Mouse (Mus musculus) right cerebral cortex, adult 2 months (tissue): ENCODE results near the gene Naa35.
"Not testable (repeated sequence)": the region's sequence is repeated elsewhere in the genome, so short reads cannot be mapped to it uniquely, and the experiment has no call there.

Experiments
- DNase-seq, 2 experiments: peaks; one replicate each; pipeline ENCODE4 v3.0.0; 2021 to 2022; ENCODE audit warnings: low spot score in 2 of 2

Gene Naa35

DNA sequence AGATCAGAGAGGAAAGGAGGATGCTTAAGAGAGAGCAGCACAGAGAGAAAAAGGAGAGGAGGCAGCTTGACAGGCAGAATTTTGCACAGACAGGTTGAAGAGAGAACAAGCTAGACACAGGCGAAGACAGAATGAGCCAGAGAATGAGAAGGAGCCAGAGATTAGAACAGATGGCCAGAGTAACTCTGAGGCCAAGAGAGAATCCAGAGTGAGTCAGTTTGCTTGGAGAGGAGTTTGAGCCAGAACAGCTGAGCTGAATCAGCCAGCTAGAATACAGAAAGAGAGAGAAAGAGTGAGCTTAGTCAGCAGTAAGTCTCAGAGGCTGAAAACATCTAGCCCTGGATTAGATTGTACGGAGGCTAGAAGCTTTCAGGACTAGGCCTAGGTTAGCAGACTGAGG lies 12.5 kb upstream of the Naa35 start:
- DNase-seq, result peak; percentile 53 to 64

DNA sequence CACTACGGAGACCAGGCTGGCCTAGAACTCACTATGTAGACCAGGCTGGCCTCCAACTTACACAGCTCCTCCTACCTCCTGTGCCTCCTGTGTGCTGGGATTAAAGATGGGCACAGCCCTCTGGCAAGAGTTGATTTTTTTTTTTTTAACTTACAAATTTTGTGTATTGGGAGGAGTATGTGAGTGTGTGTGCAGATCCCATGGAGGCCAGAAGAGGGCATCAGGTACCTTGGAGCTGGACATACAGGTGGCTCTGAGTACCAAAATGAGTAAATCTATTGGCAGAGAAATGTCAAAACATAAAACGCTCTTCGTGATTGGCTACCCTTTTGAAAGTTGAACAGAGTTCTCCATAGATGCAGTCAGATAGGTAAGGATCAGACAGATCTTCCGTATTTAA lies 4.1 kb upstream of the Naa35 start:
- no peak for DNase-seq

- peak; percentile 26 to 32 for DNase-seq
These were observed 578 bp upstream of the Naa35 start for GRCm38 (mm10) chr13:59584481-59584880.

- DNase-seq, result peak; percentile 27 to 31
These were observed 568 bp downstream of the Naa35 start for GRCm38 (mm10) chr13:59585648-59586005.

GRCm38 (mm10) chr13:59587201-59587600 lies 2.1 kb downstream of the Naa35 start:
- DNase-seq, result no peak

GRCm38 (mm10) chr13:59589672-59590071 lies 4.6 kb downstream of the Naa35 start:
- DNase-seq, result no peak

GRCm38 (mm10) chr13:59590691-59591090 lies 5.6 kb downstream of the Naa35 start:
- no peak for DNase-seq

DNA sequence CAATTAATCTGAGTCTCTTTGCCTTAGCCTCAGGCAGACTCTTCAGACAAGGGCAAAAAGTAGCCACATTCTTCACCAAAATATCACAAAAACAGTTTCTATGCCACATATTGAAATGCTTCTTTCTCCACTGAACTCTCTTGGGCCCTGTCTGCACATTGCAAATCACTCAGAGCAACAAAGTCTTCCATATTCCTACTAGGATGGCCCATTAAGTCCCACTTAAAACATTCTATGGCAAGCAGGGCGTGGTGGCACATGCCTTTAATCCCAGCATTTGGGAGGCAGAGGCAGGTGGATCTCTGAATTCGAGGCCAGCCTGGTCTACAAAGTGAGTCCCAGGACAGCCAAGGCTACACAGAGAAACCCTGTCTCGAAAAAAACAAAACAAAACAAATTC lies 7.0 kb downstream of the Naa35 start:
- DNase-seq, result not testable (repeated sequence)

DNA sequence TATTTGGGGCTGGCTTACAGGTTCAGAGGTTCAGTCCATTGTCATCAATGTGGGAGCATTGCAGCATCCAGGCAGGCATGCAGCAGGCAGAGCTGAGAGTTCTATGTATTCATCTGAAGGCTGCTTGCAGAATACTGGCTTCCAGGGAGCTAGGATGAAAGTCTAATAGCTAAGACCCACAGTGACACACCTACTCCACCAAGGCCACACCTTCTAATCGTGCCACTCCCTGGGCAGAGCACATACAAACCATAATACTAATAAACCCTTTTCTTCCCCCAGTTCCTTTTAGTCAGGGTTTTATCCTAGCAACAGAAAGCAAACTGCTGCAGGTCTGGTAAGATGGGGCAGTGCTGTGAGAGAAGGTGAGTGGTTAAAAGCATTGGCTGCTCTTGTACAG lies 7.6 kb downstream of the Naa35 start:
- DNase-seq, result no peak

- no peak for DNase-seq
These were observed 18.0 kb downstream of the Naa35 start for GRCm38 (mm10) chr13:59603096-59603495.

DNA sequence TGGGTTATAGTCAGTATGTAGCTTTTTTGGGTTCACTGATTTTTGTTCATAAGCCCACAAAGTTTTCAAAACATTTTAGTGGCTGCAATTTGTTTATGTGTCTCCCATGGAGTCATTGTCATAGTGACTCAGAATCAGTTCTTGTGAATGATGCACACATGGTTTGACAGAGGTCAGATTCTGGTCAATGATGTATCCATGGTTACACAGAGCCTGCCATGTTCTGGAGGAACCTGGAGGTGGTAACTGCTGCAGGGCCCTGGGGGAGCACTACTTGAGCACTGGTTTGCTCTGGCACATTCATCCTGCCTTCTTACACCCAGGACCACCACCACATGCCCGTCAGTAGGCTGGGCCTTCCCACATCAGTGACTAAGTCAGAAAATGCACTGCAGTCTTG lies 19.5 kb downstream of the Naa35 start:
- no peak for DNase-seq

DNA sequence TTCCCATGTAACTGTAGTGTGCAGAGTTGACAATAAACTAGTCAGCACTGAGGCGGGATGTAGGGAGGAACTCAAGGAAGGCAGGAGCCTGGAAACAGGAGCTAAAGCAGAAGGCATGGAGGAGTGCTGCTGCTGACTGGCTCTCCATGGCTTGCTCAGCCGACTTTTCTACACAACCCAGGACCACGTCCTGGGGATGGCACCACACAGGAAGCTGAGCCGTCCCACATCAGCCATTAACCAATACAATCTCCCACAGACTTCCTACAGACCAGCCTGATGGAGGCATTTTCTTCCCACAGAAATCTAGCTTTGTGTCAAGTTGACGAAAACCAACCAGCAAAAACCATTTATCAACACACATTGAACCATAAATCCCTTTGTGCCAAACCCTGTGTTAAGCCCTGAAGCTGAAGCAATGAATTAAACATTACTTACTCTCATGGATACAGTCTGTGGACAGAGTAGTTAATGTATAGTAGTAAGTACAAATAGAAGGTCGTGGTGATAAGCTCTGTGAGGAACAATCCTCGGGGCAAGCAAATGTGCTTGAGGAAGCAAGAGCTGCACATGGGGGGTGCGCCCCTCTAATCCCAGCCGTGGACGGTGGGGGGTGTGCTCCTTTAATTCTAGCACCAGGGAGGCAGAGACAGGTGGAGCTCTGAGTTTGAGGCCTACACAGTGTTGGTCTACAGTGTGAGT lies 20.3 kb downstream of the Naa35 start:
- DNase-seq, result no peak

DNA sequence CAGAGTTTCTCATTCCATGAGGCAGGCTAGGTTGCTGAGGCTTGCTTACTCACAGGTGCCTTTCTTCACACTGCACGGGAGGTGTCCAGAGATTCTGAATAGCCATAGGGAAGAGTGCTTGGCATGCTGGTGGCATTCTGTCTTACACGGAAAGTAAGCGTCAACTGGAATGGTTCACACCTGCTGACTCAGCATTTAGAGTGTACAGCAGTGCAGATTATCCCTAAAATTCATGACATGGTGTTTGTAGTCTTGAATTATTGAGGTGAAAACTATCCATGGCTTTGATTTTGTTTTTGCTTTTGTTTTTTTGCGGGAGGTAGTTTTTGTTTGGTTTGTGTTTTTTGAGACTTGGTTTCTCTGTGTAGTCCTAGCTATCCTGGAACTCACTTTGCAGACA lies 24.8 kb downstream of the Naa35 start:
- no peak for DNase-seq

DNA sequence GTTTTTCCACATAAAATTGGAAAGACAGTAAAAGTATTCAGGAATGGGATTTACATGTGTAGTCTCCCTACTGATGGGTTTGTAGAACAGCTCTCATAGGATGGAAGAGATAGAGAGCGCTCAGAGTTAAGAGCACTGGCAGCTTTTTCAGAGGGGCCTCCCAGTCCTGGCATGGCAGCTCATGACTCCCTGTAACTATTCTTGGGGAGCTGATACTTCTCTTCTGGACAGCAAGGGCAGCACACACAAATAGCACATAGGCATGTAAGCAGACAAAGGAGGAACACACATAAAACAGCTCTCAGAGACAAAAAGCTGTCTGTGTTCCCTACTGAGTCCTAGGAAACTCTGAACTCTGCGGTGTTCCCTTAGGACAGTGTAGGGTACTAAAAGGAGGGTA lies 25.4 kb downstream of the Naa35 start:
- DNase-seq, result no peak

- DNase-seq, result no peak
These were observed 28.8 kb downstream of the Naa35 start for GRCm38 (mm10) chr13:59613868-59614267.

DNA sequence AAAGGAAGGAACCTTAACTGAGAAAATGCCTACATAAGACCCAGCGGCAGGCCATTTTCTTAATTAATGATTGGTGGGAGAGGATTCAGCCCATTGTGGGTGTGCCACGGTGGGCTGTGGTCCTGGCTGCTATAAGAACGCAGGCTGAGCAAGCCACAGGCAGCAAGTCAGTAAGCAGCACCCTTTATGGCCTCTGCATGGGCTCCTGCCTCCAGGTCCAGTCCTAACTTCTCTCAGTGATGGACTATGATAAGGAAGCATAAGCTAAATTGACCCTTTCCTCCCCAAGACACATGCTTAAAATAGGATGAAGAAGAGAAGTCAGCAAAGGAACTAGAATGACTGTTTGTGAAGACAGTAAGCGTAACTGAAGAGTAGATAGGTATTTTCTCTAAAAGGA lies 30.1 kb downstream of the Naa35 start:
- DNase-seq, result no peak

DNA sequence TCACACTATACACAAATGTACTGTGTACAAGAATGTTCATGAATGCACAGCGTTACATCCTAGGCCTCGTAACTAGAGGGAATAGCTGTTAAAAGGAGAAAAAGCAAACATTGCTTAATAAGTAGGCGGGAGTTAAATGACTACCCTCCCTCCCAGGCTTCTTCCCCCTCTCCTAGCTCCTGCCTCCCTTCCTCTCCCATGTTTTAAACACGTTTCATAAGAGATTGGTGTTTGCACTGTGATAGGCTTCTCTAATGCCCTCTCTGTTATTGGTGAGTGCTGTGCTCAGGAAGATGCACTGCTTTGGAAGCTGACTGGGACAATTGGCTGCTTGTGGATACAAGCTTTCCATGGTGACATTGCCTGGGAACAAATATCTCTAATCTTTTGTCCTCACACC lies 30.5 kb downstream of the Naa35 start:
- DNase-seq, result no peak

GRCm38 (mm10) chr13:59618463-59618862 lies 33.4 kb downstream of the Naa35 start:
- DNase-seq, result no peak

GRCm38 (mm10) chr13:59621643-59622489 lies 36.8 kb downstream of the Naa35 start:
- DNase-seq, result no peak

DNA sequence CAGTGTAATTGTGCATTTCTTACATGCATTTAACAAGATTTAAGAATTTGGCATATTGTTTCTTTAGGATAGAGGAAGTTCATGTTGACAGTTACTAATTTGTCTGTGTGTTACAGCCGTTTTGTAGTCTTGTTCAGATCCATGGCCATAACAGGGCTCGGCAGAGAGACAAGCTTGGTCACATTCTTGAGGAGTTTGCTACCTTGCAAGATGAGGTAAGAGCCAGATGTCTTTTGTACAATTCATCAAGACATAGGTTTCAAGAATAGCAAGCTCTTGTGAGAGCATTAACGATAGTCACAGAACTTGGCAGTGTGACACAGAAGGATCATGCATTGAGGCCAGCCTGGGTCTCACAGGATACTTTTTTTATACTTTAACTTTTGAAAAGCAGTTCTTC lies 39.3 kb downstream of the Naa35 start:
- no peak for DNase-seq

DNA sequence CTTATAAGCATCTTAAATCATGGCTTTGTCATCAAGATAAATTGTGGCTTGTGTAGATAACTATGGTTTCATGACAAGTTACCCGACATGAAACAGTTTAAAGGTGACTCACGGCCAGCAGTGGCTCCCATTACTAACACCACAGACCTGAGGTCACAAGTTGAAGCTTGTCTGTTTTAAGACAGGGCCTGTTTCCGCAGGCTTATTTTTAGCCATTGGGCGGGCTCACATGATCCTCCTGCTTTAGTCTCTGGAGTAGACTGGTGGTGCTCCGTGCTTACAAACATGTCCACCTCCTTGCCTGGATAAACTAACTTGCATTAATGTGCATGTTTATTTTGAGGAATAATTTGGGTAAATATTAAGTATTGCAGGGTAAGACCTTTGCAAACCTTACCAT lies 39.8 kb downstream of the Naa35 start:
- no peak for DNase-seq

- no peak for DNase-seq
These were observed 41.7 kb downstream of the Naa35 start for GRCm38 (mm10) chr13:59626739-59627138.

GRCm38 (mm10) chr13:59634637-59635036 lies 49.6 kb downstream of the Naa35 start:
- DNase-seq, result no peak
